Mouse (Mus musculus) right cerebral cortex, postnatal 36 days (tissue): Measurements from ENCODE around the gene Blvra.

ENCODE experiments used
- DNase-seq, 2 experiments: peaks; one replicate each; pipeline ENCODE4 v3.0.0; 2022; ENCODE audit warnings: low spot score in 2 of 2, mixed read lengths in 1 of 2

Blvra gene

GRCm38 (mm10) chr2:127136979-127137378 lies 66.5 kb downstream of the Blvra start:
- no peak for DNase-seq

DNA sequence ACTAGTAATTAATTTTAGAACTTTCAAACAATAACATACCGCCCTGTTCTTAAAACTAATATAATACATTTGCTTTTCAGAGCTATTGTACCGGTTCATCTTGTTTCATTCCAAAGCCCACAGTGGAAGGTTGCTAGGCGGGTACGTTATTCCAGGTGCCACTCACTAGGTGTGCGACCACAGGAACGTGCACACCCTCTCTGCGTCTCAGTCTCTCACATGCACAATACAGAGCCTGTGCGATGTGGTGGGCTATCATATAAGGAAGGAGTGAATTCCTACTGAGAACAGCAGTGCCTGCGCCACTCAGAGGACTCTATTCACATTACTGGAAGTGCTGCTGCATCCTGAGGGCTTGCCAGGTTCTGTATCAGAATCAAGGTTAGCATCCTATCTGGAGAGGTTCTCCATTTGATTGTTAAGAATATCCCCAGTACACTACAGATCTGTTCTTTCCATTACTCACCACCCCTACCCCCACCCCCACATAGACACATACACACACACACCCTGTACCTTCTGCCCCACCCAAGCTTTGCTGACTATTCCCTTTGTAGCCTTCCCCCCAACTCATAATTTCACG lies 67.5 kb downstream of the Blvra start:
- no peak for DNase-seq

DNA sequence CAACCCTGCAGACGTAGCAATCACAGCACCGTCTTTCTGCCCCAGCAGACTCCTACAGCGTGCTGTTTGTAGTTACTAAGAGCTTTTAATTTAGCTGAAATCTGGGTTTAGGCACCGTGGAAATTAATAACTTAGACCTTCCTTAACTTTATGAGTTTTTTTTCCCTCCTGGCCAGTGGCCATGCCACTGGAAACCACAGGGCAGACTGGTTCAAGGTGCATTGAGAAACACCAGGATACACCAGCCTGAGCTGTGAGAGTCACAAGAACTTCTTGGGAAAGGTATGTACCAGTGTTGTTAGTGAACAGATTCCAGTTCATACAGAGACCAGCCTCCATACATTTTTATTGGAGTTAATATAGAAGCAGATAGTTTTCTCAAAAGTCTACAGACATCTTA lies 68.0 kb downstream of the Blvra start:
- DNase-seq, result no peak

- no peak for DNase-seq
Measured at GRCm38 (mm10) chr2:127139094-127139493, 68.6 kb downstream of the Blvra start.

DNA sequence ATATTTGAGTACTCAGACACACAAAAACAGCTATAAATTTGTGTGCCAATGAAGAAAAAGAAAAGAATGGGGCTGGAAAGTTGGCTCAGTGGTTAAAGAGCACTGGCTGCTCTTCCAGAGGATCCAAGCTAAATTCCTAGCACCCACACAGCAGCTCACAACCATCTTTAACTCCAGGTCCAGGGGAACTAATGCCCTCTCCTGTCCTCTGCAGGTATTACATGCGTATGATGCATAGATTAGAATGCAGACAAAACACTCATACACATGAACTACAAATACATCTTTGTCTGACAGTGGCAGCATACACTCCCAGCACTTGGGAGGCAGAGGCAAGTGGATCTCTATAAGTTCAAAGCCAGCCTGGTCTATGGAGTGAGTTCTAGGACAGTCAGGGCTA lies 69.1 kb downstream of the Blvra start:
- DNase-seq, result no peak

DNA sequence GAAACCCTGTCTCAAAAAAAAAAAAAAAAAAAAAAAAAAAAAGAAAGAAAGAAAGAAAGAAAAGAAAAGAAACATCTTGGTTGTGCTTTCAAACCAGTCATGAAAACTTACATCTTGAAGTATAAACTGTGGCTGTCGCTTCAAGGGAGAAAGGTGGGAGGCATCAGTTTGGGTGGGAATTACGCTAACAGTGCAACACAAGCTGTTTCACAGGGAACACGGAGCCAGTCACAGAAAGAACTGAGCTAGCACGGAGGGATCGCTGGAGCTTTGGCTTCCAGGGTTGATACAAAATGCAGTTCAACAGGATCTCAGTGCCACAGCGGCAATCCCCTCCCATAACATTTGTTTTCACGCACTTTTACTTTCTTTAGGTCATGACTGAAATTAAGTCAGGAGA lies 69.5 kb downstream of the Blvra start:
- DNase-seq, result no peak

GRCm38 (mm10) chr2:127142031-127142430 lies 71.6 kb downstream of the Blvra start:
- no peak for DNase-seq

DNA sequence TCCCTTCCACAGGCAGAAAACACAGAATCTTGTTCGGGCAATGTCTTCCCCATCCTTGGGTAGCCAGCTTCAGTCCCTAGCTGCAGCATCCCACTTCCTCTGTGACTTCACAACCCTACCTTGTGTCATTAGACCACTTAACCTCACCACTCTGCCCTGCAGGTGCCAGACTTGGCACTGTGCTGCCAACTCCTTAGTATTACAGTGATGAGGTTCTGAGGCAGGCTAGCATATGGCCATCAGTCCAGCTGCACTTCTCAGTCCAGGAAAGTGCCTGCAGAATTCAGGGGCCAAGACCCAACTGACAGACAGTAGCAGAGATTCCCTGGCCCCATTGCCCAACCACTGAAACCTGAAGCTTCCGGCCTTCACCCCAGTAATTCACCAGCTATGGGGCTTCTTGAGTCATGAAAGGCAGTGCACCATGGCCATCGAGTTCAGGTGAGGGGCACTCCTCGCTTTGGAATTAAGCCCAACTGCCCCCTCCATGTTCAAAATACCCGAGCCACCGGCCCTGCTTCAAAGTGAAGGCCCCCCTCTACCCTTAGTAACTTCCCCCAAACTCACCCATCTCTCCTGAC lies 72.2 kb downstream of the Blvra start:
- no peak for DNase-seq

- no peak for DNase-seq
Measured at GRCm38 (mm10) chr2:127143158-127144063, 72.9 kb downstream of the Blvra start, which contains the start of gene Itpripl1. Gene Itpripl1, minus strand, starts transcription at chr2:127143442.

DNA sequence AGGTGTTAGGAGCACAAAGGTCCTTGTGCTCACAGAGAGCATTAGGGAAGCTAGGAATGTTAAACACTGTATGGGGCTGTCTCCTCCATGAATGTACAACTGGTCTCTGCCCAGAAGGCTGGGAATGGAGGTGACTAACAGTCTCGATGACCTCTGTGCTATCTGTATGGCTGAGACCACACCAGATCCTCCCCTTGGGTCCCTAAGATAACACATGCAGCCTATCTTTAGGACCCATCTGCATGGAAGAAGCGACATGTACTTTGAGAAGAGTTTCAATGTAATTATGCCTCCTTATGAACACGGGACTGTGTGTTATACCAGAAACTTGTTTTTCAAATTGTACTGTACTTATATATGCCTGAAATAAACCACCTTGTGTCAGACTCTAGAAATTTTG lies 75.2 kb downstream of the Blvra start:
- no peak for DNase-seq
